Mouse (Mus musculus): Measurements from ENCODE around the gene Zbed6.

GRCm38 (mm10) chr1:133685749-133686519 is 25.2 kb upstream of the Zbed6 start:
- TF ChIP-seq TAL1 (IDR thresholded peaks at IDR 0.05; ENCODE audit: low read length) (no peak), GATA1 (IDR thresholded peaks at IDR 0.05; ENCODE audit: low read length) (no peak)

Data from erythroblast, embryonic 14.5 days (primary cell).